Mouse (Mus musculus) cortical plate, adult 2 months (tissue): Measurements from ENCODE around the gene Acvrl1.

Experiments
- CTCF ChIP-seq: fragments of 200-500 bp; IDR thresholded peaks from 2 replicates; pipeline ENCODE4 v1.5.1; 2011; ENCODE audit warnings: mild to moderate bottlenecking, control low read depth, low read length; ENCODE audit not compliant: insufficient read depth; ENCODE audit errors: extremely low read depth
- POLR2A ChIP-seq: fragments of 200-500 bp; IDR thresholded peaks from 2 replicates; pipeline ENCODE4 v1.6.1; 2011; ENCODE audit warnings: mild to moderate bottlenecking, low read length, control low read depth; ENCODE audit not compliant: insufficient read depth; ENCODE audit errors: extremely low read depth

- TF ChIP-seq CTCF (no peak), POLR2A (no peak)
These were observed 35.5 kb downstream of the Acvrl1 start for GRCm38 (mm10) chr15:101163854-101164253.
